Mouse (Mus musculus): ENCODE results near the gene Gdpd5. TPM values are rescaled to one million over a fixed set of nuclear protein-coding genes. Genes with fewer than 3 reads are reported as not detected.
A peak's percentile ranks its signal among the peaks of the same experiment; 100 is the strongest.

Gdpd5 gene
- polyA plus RNA-seq, 1 experiment from 2014 or later = 17.3 TPM

- peaks cover 10% of the 10 kb centered on the region; the same call in 1 of the 2 replicates for H3K27me3 ChIP-seq
- peak; percentile 73 for ATAC-seq (replicated peaks; ENCODE audit: low FRiP score)
- under 1% methylated on average over 24 of the region's 24 CpGs for WGBS
- H3K9ac ChIP-seq = peak overlapping the region; percentile 82
- peak overlapping the region; percentile 70 for H3K4me3 ChIP-seq (replicated peaks)
- H3K36me3 ChIP-seq = no peaks in the 10 kb centered on the region
- peak overlapping the region; percentile 97 for H3K27ac ChIP-seq
- peak overlapping the region; percentile 97 for H3K4me2 ChIP-seq
- peaks cover 49% of the 10 kb centered on the region for H3K4me1 ChIP-seq
- H3K9me3 ChIP-seq (replicated peaks) = no peaks in the 10 kb centered on the region
Measured at GRCm38 (mm10) chr7:99380491-99381213, 562 bp upstream of the Gdpd5 start.

DNA sequence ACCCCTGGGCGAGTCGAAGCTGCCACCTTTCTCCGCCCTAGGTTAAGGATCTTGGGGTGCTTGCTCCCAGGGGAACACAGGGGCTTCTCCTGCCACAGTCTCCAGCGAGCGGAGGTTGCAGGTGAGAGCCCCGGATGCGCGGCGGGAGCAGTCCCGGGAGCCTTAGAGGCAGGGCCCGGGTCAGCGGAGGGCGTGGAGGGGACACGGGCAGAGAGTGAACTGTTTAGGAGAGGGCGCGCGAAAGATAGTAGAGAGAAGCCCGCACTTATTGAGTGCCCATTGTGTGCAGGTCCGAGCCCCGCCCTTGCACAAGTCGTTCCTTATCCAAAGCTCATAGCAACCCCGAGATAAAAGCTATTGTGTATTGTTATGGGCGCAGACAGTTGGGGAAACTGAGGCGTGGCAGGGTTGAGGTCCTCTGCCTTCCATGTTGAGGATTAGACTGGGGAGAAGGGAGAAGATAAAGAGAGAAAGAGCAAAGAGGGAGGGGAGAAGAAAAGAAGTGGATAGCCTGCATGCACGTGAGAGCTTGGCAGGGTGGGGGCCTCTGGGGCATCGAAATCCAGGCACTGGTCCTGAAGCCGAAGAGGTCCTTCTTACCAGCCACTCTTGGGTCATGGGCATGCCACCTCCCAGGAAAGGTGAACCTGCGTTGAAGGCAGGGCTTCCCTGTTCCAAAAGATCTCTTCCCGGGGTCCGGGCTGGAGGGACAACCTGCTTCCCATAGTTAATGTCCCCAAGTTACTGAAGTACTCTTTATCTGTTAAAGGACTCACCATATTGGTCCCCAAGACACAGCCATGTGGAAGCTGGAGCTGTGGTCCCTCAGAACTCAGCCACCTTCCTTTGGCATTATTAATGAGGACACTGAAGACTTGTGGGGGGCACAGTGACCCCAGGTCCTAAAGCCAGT, 1.1 kb downstream of the Gdpd5 start:
- H3K27me3 ChIP-seq = peaks cover 10% of the 10 kb centered on the region; the same call in 1 of the 2 replicates
- peak overlapping the region; percentile 82 for H3K9ac ChIP-seq
- WGBS = 11% methylated on average over 30 of the region's 30 CpGs
- peak overlapping the region; percentile 97 for H3K4me2 ChIP-seq
- peaks cover 62% of the 10 kb centered on the region for H3K4me1 ChIP-seq
- peak overlapping the region; percentile 97 for H3K27ac ChIP-seq
- no peak for ATAC-seq (replicated peaks; ENCODE audit: low FRiP score)
- H3K36me3 ChIP-seq = no peaks in the 10 kb centered on the region
- H3K9me3 ChIP-seq (replicated peaks) = no peaks in the 10 kb centered on the region
- H3K4me3 ChIP-seq (replicated peaks) = peak overlapping the region; percentile 70

- no peaks in the 10 kb centered on the region; the same call in 1 of the 2 replicates for H3K36me3 ChIP-seq
- H3K4me3 ChIP-seq (replicated peaks) = peak overlapping the region; percentile 70
- 0 out of 2 replicates have a peak overlapping the region, but pooled peaks have one; percentile 82 for H3K9ac ChIP-seq
- H3K27ac ChIP-seq = peak overlapping the region; percentile 82
- H3K27me3 ChIP-seq = peaks cover 10% of the 10 kb centered on the region; the same call in 1 of the 2 replicates
- H3K4me2 ChIP-seq = peak overlapping the region; percentile 97
- no peak for ATAC-seq (replicated peaks; ENCODE audit: low FRiP score)
- peaks cover 66% of the 10 kb centered on the region for H3K4me1 ChIP-seq
- H3K9me3 ChIP-seq (replicated peaks) = no peaks in the 10 kb centered on the region
- WGBS = 57% methylated on average over 5 of the region's 5 CpGs
Measured at GRCm38 (mm10) chr7:99383246-99383645, 2.0 kb downstream of the Gdpd5 start.

DNA sequence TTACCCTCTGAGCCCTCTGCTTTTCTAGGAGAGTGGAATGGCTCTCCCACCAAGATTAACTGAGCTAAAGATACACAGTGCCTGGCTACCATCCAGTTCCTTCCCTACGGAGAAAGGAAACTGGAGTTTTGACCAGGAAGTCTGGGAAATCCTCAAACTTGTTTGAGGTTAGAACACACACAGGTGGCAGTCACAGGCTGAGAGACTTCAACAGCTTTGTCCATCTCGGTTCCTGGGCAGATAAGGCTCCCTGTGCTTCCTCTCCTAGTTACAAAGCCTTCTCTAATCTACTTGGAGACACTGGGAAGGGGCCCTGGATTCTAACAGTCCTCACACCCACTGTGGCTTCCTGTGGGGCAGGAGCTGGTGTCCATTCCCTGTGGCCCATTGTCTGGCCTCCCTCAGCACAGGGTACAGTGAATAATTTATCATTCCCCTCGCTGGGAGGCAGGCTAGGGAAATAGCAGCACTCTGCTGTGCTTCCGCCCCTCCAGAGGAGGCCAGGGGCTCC, 2.9 kb downstream of the Gdpd5 start:
- peak overlapping the region; percentile 82 for H3K27ac ChIP-seq
- 0 out of 2 replicates have a peak overlapping the region, but pooled peaks have one; percentile 30 for H3K9ac ChIP-seq
- WGBS = 17% methylated on average over 4 of the region's 4 CpGs
- H3K4me1 ChIP-seq = peaks cover 69% of the 10 kb centered on the region
- H3K9me3 ChIP-seq (replicated peaks) = no peaks in the 10 kb centered on the region
- H3K4me3 ChIP-seq (replicated peaks) = peak overlapping the region; percentile 70
- H3K36me3 ChIP-seq = no peaks in the 10 kb centered on the region; the same call in 1 of the 2 replicates
- H3K27me3 ChIP-seq = peaks cover 10% of the 10 kb centered on the region; the same call in 1 of the 2 replicates
- no peak for ATAC-seq (replicated peaks; ENCODE audit: low FRiP score)
- H3K4me2 ChIP-seq = peak overlapping the region; percentile 97

DNA sequence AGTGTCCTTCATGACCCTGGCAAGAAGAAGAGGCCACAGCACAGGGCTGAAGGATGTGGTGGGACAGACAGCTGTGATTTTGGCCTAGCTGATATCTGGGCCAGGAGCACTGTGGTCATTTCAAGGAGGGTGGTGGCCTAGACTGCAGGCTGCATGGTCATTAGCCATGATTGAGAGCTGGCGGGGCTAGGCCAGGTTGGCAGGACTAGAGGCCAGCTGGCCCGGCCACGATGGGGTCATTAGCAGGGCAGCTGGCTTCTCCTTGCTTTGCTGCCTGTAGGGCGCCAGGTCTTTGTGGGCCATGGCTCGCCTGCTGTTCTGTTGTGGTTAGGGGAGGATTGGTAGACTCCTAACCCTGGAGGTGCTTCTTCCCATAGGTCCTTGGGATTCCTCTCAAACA, 4.8 kb downstream of the Gdpd5 start:
- no peak for ATAC-seq (replicated peaks; ENCODE audit: low FRiP score)
- no peak overlapping the region for H3K27ac ChIP-seq
- H3K27me3 ChIP-seq = peaks cover 10% of the 10 kb centered on the region; the same call in 1 of the 2 replicates
- H3K4me1 ChIP-seq = peaks cover 74% of the 10 kb centered on the region
- WGBS = 53% methylated on average over 5 of the region's 5 CpGs
- no peak overlapping the region for H3K4me3 ChIP-seq (replicated peaks)
- peaks cover 3% of the 10 kb centered on the region; the same call in 1 of the 2 replicates for H3K36me3 ChIP-seq
- no peak overlapping the region for H3K9ac ChIP-seq
- H3K9me3 ChIP-seq (replicated peaks) = no peaks in the 10 kb centered on the region
- H3K4me2 ChIP-seq = no peak overlapping the region

DNA sequence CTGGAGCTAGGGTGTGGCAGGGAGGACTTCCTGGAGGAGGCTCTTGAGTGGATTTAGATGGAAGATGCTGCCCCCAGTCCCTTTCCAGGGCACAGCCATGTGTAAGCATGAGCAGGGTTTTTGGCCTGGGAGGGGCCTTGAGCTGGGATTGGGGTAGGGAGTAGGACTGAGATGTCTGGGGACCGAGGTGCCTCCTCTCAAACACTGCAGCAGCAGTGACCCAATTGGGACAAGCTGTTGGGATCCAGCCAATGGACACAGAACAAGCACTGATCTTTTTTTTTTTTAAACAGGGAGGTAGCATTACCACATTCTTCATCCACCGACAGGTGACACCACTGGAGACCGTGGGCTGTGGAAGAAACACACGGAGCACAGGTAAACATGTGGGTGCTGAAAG, 5.6 kb downstream of the Gdpd5 start:
- Histone ChIP-seq H3K27me3 (peaks cover 10% of the 10 kb centered on the region; the same call in 1 of the 2 replicates), H3K4me2 (no peak overlapping the region), H3K27ac (no peak overlapping the region), H3K4me3 (replicated peaks) (no peak overlapping the region), H3K9me3 (replicated peaks) (no peaks in the 10 kb centered on the region), H3K36me3 (peaks cover 3% of the 10 kb centered on the region; the same call in 1 of the 2 replicates), H3K4me1 (peaks cover 79% of the 10 kb centered on the region), H3K9ac (no peak overlapping the region)
- 85% methylated on average over 4 of the region's 4 CpGs for WGBS
- ATAC-seq (replicated peaks; ENCODE audit: low FRiP score) = no peak

GRCm38 (mm10) chr7:99387356-99387755, 6.1 kb downstream of the Gdpd5 start:
- Histone ChIP-seq H3K36me3 (peaks cover 7% of the 10 kb centered on the region; the same call in 1 of the 2 replicates), H3K9me3 (replicated peaks) (no peaks in the 10 kb centered on the region), H3K27ac (no peak overlapping the region), H3K9ac (no peak overlapping the region), H3K4me2 (no peak overlapping the region), H3K4me1 (peaks cover 73% of the 10 kb centered on the region), H3K4me3 (replicated peaks) (no peak overlapping the region), H3K27me3 (peaks cover 10% of the 10 kb centered on the region; the same call in 1 of the 2 replicates)
- ATAC-seq (replicated peaks; ENCODE audit: low FRiP score) = no peak
- 89% methylated on average over 5 of the region's 5 CpGs for WGBS

GRCm38 (mm10) chr7:99390559-99390958, 9.3 kb downstream of the Gdpd5 start:
- Histone ChIP-seq H3K27ac (0 out of 2 replicates have a peak overlapping the region, but pooled peaks have one; percentile 10), H3K4me1 (peaks cover 57% of the 10 kb centered on the region), H3K4me2 (no peak overlapping the region), H3K9ac (no peak overlapping the region), H3K4me3 (replicated peaks) (no peak overlapping the region), H3K27me3 (no peaks in the 10 kb centered on the region), H3K36me3 (peaks cover 7% of the 10 kb centered on the region; the same call in 1 of the 2 replicates), H3K9me3 (replicated peaks) (no peaks in the 10 kb centered on the region)
- 48% methylated on average over 4 of the region's 4 CpGs for WGBS
- ATAC-seq (replicated peaks; ENCODE audit: low FRiP score) = no peak

- H3K9ac ChIP-seq = no peak overlapping the region
- ATAC-seq (replicated peaks; ENCODE audit: low FRiP score) = no peak
- H3K4me3 ChIP-seq (replicated peaks) = no peak overlapping the region
- peaks cover 7% of the 10 kb centered on the region; the same call in 1 of the 2 replicates for H3K36me3 ChIP-seq
- H3K4me1 ChIP-seq = peaks cover 60% of the 10 kb centered on the region
- 57% methylated on average over 2 of the region's 2 CpGs for WGBS
- no peaks in the 10 kb centered on the region for H3K27me3 ChIP-seq
- no peak overlapping the region for H3K4me2 ChIP-seq
- H3K9me3 ChIP-seq (replicated peaks) = no peaks in the 10 kb centered on the region
- H3K27ac ChIP-seq = no peak overlapping the region
Measured at GRCm38 (mm10) chr7:99392696-99393095, 11.5 kb downstream of the Gdpd5 start.

GRCm38 (mm10) chr7:99393711-99394325, 12.6 kb downstream of the Gdpd5 start:
- ATAC-seq (replicated peaks; ENCODE audit: low FRiP score) = no peak
- no peaks in the 10 kb centered on the region for H3K9me3 ChIP-seq (replicated peaks)
- H3K27me3 ChIP-seq = no peaks in the 10 kb centered on the region
- H3K4me2 ChIP-seq = no peak overlapping the region
- H3K9ac ChIP-seq = no peak overlapping the region
- H3K27ac ChIP-seq = no peak overlapping the region
- H3K4me3 ChIP-seq (replicated peaks) = no peak overlapping the region
- peaks cover 7% of the 10 kb centered on the region; the same call in 1 of the 2 replicates for H3K36me3 ChIP-seq
- WGBS = 72% methylated on average over 13 of the region's 13 CpGs
- peaks cover 58% of the 10 kb centered on the region for H3K4me1 ChIP-seq

DNA sequence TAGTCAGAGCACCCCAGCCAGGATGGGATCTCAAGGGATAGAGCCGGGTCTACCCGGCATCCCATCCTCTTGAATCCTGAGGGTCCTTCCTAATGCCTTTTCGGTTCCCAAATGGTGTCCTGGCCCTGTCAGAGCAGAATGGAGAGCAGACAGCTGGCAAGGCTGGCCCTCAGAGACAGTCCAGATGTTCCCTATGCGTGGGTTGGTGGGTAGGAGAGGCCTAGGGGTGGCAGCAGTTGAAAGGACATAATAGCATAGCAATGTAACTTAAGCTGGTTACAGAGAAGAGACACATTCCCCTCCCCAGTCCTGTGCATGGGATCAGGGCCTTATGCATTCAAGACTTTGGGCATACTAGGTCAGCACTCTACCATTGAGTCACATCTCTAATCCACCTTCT, 14.2 kb downstream of the Gdpd5 start:
- Histone ChIP-seq H3K9me3 (replicated peaks) (no peaks in the 10 kb centered on the region), H3K4me3 (replicated peaks) (no peak overlapping the region), H3K4me2 (no peak overlapping the region), H3K4me1 (peaks cover 44% of the 10 kb centered on the region), H3K27me3 (no peaks in the 10 kb centered on the region), H3K9ac (no peak overlapping the region), H3K27ac (no peak overlapping the region), H3K36me3 (peaks cover 7% of the 10 kb centered on the region; the same call in 1 of the 2 replicates)
- ATAC-seq (replicated peaks; ENCODE audit: low FRiP score) = 0 out of 2 replicates have a peak, but pooled peaks have one; percentile 17
- WGBS = 53% methylated on average over 4 of the region's 4 CpGs

Measured in kidney, embryonic 15.5 days (tissue).